Mouse (Mus musculus) layer of hippocampus, adult 6 months (tissue): ENCODE data around the gene Arhgef7. TPM values are rescaled to one million over a fixed set of nuclear protein-coding genes. Genes with fewer than 3 reads are reported as not detected.

Experiments
- long read RNA-seq, 2 experiments: library from polyadenylated mRNA; unstranded; transcript quantifications; one replicate each; pipeline ENCODE4 v2.0.0; 2019 to 2020
- polyA plus RNA-seq: library from polyadenylated mRNA; unstranded; fragments of <200 nt; fragmentation: Nextera tagmentation; gene quantifications from 2 replicates; pipeline ENCODE4 v1.2.3, GENCODE M21; 2021

Gene Arhgef7
- 20.9 and 22.4 TPM in 2 replicates for polyA plus RNA-seq
- long read RNA-seq, experiment 1, full-length matches to known transcripts = 1 of 55 reads
- long read RNA-seq, experiment 1, partial matches to known transcripts = 44 of 55 reads
- long read RNA-seq, experiment 1, other reads (novel, unspliced or antisense) = 10 of 55 reads
- long read RNA-seq, experiment 2, full-length matches to known transcripts = 43 of 168 reads
- long read RNA-seq, experiment 2, partial matches to known transcripts = 92 of 168 reads
- long read RNA-seq, experiment 2, other reads (novel, unspliced or antisense) = 33 of 168 reads

GRCm38 (mm10) chr8:11727651-11728481 is at the start of gene Arhgef7:
Gene Arhgef7, plus strand, starts transcription at chr8:11727721.

GRCm38 (mm10) chr8:11701033-11701362 is 26.5 kb upstream of the Arhgef7 start, which contains the start of gene 1700016D06Rik:
Gene 1700016D06Rik, minus strand, starts transcription at chr8:11701063.

GRCm38 (mm10) chr8:11840174-11840573 is 112.7 kb downstream of the Arhgef7 start, which contains the start of gene Tex29:
Gene Tex29, plus strand, starts transcription at chr8:11840474.

Other genes starting within 250 kb of the Arhgef7 start
- gene Rab20, start 249.0 kb upstream of the Arhgef7 start, polyA plus RNA-seq = 2.0 and 9.9 TPM in 2 replicates
- 157 and 167 TPM in 2 replicates for gene Naxd, start 230.2 kb upstream of the Arhgef7 start, polyA plus RNA-seq
- gene Cars2, start 176.9 kb upstream of the Arhgef7 start, polyA plus RNA-seq = 21.7 and 23.9 TPM in 2 replicates
- 24.3 and 25.1 TPM in 2 replicates for gene Ing1, start 172.2 kb upstream of the Arhgef7 start, polyA plus RNA-seq
- 11.6 and 12.6 TPM in 2 replicates for gene Ankrd10, start 92.0 kb upstream of the Arhgef7 start, polyA plus RNA-seq
- gene 1700016D06Rik, start 26.7 kb upstream of the Arhgef7 start, polyA plus RNA-seq = not detected in 2 replicates
- not detected in 2 replicates for gene Tex29, start 112.8 kb downstream of the Arhgef7 start, polyA plus RNA-seq